Mouse (Mus musculus) stomach, embryonic 16.5 days (tissue): Measurements from ENCODE around the gene Epm2a. TPM values are rescaled to one million over a fixed set of nuclear protein-coding genes. Genes with fewer than 3 reads are reported as not detected.
"Not testable (repeated sequence)": the region's sequence is repeated elsewhere in the genome, so short reads cannot be mapped to it uniquely, and the experiment has no call there.

ENCODE experiments used
- ATAC-seq: fragments of 200-750 bp; cut with Nextera tagmentation; 2 replicates; pipeline ENCODE4 v1.8.0; 2017; ENCODE audit warnings: moderate number of reproducible peaks, moderate TSS enrichment; ENCODE audit not compliant: insufficient read depth, low FRiP score
- H3K27ac ChIP-seq: fragments of 300-500 bp; sonication (generic); 2 replicates; pipeline ENCODE4 v1.5.1; 2014; ENCODE audit warnings: low read length
- H3K27me3 ChIP-seq: fragments of 300-500 bp; sonication (generic); 2 replicates; pipeline ENCODE4 v1.6.1; 2014; ENCODE audit warnings: low read length, control low read depth, mixed read lengths; ENCODE audit not compliant: control insufficient read depth, insufficient read depth
- H3K36me3 ChIP-seq: fragments of 300-500 bp; sonication (generic); 2 replicates; pipeline ENCODE4 v1.6.1; 2014; ENCODE audit warnings: low read length; ENCODE audit not compliant: control insufficient read depth, insufficient read depth
- H3K4me1 ChIP-seq: fragments of 300-500 bp; sonication (generic); 2 replicates; pipeline ENCODE4 v1.6.1; 2014; ENCODE audit warnings: low read length, control low read depth, mixed read lengths; ENCODE audit not compliant: control insufficient read depth, insufficient read depth
- H3K4me2 ChIP-seq: fragments of 300-500 bp; sonication (generic); 2 replicates; pipeline ENCODE4 v1.6.1; 2014; ENCODE audit warnings: low read depth, low read length, mixed read lengths
- H3K4me3 ChIP-seq: fragments of 300-500 bp; sonication (generic); replicated peaks from 2 replicates; pipeline ENCODE4 v1.5.1; 2014; ENCODE audit warnings: mild to moderate bottlenecking, low read length
- H3K9ac ChIP-seq: fragments of 300-500 bp; sonication (generic); 2 replicates; pipeline ENCODE4 v1.6.1; 2014; ENCODE audit warnings: low read length
- H3K9me3 ChIP-seq: fragments of 300-500 bp; sonication (generic); replicated peaks from 2 replicates; pipeline ENCODE4 v1.6.1; 2016; ENCODE audit warnings: low read length, control low read depth; ENCODE audit not compliant: control insufficient read depth
- WGBS: fragments of 180-500 bp; shearing (Covaris S2); extraction: QIAGEN DNeasy Blood & Tissue Kit; methylation state at CpG from one replicate; pipeline ENCODE4 v1.1.7; 2014; 5-methylcytosine and 5-hydroxymethylcytosine counted together
- polyA plus RNA-seq: library from polyadenylated mRNA; unstranded; fragments of >200 nt; fragmentation: Nextera tagmentation; extraction: Ambion mirVana; gene quantifications from 2 replicates; pipeline ENCODE4 v1.2.1, GENCODE M21; 2015

Gene Epm2a
- polyA plus RNA-seq, 1 experiment from 2014 or later, result 0.27 TPM

DNA sequence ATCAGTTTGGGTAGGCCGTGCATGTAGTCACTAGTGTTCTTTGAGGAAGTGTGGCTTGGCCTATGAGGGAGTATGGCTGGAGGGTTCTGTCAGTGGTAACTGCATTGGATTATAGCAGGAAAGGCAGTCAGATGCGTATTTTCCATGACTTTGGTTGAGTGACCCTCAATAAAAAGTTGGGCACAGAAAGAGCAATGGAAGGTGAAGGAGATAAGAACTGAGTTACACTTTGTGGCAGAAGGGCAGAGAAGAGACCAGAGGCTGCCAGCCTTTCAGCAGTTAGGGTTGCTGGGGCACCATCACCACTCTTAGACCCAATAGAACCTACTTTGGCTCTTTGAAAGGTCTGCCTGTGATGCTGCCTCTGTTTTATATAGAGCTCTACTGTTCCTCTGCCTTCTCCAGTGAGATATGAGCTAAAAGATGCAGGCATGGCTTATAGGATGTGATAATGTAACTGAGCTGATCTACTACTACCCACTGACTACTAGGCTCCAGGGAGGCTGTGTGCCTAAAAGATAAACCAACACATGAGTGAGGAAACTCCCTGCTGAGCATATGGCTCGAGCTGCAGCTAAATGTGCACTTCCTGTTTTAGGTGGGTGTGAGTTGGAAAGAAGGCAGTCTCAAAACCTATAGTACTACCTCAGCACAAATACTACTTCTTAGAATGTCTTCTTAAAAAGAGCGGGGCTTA is 19.9 kb upstream of the Epm2a start:
- WGBS, result 72% methylated on average over 4 of the region's 4 CpGs
- Histone ChIP-seq H3K4me1 (no peaks in the 10 kb centered on the region), H3K36me3 (no peaks in the 10 kb centered on the region), H3K27me3 (no peaks in the 10 kb centered on the region), H3K9me3 (no peaks in the 10 kb centered on the region), H3K4me2 (no peak overlapping the region), H3K9ac (no peak overlapping the region), H3K4me3 (no peak overlapping the region), H3K27ac (no peak overlapping the region)
- ATAC-seq, result no peak

DNA sequence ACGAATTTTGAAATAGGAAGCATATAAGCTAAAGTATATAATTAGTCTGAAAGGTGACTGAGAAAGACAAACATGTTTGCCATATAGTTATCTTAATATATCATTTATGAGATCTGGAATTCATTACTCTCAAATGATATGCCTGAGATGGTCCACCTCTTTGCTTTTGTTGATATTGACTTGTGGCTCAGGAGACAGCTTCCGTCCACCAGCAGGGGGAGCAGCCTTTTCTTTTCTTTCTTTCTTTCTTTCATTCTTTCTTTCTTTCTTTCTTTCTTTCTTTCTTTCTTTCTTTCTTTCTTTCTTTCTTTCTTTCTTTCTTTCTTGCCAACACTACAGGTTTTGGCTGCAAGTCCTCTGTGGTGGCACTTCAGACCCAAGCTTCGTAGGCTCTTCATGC is 16.7 kb upstream of the Epm2a start:
- 87% methylated on average over 3 of the region's 3 CpGs for WGBS
- no peak for ATAC-seq
- H3K9me3 ChIP-seq, result no peaks in the 10 kb centered on the region
- H3K27ac ChIP-seq, result no peak overlapping the region
- no peak overlapping the region for H3K9ac ChIP-seq
- no peaks in the 10 kb centered on the region for H3K27me3 ChIP-seq
- H3K36me3 ChIP-seq, result no peaks in the 10 kb centered on the region
- H3K4me2 ChIP-seq, result no peak overlapping the region
- no peaks in the 10 kb centered on the region for H3K4me1 ChIP-seq
- H3K4me3 ChIP-seq, result no peak overlapping the region

DNA sequence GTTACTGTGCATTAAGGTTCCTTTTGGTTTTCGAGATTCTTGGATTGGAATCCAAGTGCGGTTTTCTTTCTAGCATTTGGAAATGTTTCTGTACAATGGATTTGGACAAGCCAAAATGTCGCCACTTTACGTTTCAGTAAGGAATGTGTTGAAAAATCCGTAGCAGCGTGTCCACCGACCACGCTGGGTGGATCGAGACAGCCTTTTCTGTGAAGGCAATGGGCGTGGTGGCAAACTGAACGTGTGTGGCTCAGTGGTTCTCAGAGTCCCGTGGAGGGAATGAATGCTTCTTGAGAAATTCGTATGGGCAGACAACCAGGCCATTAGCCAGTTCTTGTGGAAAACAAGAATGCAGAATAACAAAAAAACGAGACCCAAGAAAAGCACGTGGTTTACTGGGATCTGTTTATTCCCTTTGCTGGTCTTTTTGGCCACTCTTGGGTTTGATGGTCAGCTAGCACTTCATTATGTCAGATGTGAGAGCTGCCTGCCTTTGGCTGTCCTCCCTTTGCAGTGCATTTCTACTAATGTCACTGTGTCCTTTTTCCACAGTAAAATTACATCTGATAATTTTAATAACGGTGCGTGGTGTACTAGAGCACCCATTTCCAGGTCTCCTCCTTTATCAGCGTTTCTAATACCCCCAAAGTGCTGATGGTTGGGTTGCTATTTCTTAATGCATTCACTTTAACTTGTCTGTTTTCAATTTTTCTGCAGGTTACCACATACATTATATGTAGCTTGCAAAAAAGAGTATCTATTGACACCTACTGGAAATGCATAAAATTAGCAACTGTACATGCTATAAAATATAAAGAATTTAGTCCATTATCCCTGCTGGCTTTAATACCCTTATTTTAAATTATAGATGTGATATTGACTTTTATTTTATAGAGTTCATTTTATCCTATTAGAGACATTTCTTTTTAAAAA is 1.6 kb downstream of the Epm2a start:
- no peak for ATAC-seq
- no peak overlapping the region for H3K9ac ChIP-seq
- no peak overlapping the region for H3K27ac ChIP-seq
- H3K4me3 ChIP-seq, result no peak overlapping the region
- no peaks in the 10 kb centered on the region for H3K27me3 ChIP-seq
- H3K4me2 ChIP-seq, result no peak overlapping the region
- 79% methylated on average over 18 of the region's 18 CpGs for WGBS
- H3K4me1 ChIP-seq, result 0 out of 2 replicates have a peak, but pooled peaks cover 2% of the 10 kb centered on the region
- no peaks in the 10 kb centered on the region for H3K9me3 ChIP-seq
- no peaks in the 10 kb centered on the region for H3K36me3 ChIP-seq

DNA sequence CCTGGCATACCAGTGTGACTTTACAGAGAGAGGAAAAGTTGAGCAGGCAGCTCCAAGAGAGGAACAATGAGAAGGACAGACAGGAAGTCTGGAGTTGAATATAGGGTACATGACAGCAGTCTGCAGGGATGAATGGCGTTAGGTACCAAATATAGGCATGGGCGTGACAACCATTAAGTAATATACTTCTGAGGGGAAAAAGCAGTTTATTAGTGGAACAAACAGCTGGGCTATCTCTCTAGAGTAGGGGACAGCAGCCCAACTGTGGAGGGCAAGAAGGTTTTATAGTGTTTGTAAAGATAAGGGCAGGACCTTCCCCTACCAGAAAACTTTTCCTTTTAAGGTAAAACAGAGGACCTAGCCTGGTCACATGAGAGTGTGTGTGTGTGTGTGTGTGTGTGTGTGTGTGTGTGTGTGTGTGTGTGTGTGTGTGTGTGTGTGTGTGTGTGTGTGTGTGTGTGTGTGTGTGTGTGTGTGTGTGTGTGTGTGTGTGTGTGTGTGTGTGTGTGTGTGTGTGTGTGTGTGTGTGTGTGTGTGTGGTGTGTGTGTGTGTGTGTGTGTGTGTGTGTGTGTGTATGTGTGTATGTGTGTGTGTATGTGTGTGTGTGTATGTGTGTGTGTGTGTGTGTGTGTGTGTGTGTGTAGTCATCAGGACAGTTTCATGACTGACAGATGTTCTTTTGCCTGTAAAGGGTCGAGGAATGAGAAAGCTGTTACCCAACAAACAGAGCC is 7.2 kb downstream of the Epm2a start:
- not testable (repeated sequence) for ATAC-seq, H3K36me3 ChIP-seq
- WGBS, result 59% methylated on average over 3 of the region's 3 CpGs

DNA sequence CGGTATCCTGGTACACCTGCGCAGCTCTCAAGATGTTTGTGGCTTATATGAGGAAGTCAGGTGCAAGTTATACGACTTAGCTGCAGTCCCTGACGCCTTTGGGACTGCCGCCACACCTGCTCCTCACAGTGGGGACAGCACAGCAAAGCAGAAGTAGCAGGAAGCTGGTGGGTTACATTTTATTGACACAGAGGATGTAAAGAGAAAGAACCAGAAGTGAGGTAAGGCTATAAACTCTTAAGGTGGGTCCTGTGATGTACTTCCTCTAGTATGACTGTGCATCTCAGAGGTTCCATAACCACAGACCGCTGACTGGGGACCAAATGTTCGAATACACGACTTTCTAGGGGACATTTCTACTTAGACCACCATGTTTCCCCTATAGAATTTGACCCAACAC is 11.4 kb downstream of the Epm2a start:
- Histone ChIP-seq H3K4me2 (no peak overlapping the region), H3K9ac (no peak overlapping the region), H3K27ac (no peak overlapping the region), H3K27me3 (no peaks in the 10 kb centered on the region), H3K4me3 (no peak overlapping the region), H3K4me1 (no peaks in the 10 kb centered on the region), H3K9me3 (no peaks in the 10 kb centered on the region), H3K36me3 (no peaks in the 10 kb centered on the region)
- no peak for ATAC-seq
- WGBS, result 89% methylated on average over 6 of the region's 8 CpGs

More for the DNA sequence above, 7.2 kb downstream of the Epm2a start:
- H3K4me1 ChIP-seq, H3K9me3 ChIP-seq, H3K4me2 ChIP-seq, H3K4me3 ChIP-seq, H3K27me3 ChIP-seq, H3K9ac ChIP-seq, H3K27ac ChIP-seq: not testable (repeated sequence)

DNA sequence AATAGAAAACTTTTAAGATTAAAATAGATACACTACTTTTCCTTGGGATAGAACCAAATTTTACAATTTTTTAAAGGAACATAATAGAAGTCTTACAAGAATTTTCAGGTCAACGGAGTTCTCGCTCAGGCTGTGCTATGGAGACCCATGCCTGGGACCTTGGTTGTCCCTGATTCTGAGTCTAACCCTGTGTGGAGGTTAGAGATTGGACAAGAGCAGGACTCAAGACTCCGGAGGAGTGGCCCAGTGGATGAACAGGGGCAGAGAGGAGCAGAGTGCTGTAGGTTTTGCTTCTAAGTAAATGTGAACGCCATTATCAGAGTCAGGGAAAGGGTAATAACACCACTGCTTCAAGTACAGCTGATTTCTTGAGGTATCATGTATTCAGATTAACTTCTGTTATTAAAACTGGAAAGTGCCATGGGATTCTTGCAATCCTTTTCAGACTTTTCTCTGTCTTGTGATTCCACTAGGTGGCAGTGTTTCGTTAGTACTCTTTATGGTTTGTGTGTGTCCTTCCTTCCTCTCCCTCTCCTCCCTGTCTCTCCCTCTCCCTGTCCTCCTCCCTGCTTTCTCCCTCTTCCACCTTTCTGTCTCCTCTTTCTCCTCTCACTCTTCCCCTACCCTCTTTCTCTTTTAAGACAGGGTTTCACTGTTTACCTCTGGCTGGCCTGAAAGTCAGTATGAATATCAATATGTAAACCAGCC is 18.9 kb downstream of the Epm2a start:
- H3K27ac ChIP-seq, result no peak overlapping the region
- no peaks in the 10 kb centered on the region for H3K36me3 ChIP-seq
- ATAC-seq, result no peak
- H3K27me3 ChIP-seq, result no peaks in the 10 kb centered on the region
- no peaks in the 10 kb centered on the region for H3K9me3 ChIP-seq
- H3K4me1 ChIP-seq, result 0 out of 2 replicates have a peak, but pooled peaks cover 3% of the 10 kb centered on the region
- H3K4me2 ChIP-seq, result no peak overlapping the region
- H3K9ac ChIP-seq, result no peak overlapping the region
- 64% methylated on average over 5 of the region's 5 CpGs for WGBS
- H3K4me3 ChIP-seq, result no peak overlapping the region

DNA sequence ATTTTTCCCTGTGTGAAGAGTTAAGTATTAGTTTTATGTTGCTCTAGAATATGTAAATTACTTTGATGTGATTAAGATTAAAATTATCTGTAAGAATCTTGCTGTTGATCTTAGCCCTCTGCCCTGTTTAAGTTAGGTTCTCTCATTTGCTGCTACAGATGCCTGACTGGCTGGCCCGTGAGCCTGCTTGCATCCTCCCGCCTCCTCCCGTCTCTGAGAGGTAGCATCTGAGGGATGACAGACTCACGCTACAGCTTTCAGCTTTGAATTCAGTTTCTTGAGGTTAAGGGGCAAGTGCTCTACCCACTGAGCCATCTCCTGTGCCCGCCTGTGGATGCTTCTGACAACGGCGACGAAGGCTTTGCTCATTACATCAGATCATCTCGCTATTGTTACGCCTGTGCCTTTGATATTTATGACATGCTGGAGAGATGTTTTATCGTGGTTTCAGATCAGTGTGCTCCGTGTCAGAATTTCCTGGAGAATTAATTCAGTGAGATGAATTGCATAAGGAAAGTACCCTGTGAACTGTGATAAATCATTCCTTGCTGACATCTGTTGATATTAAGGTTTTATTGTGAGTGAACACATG is 19.8 kb downstream of the Epm2a start:
- H3K4me3 ChIP-seq, result no peak overlapping the region
- no peak overlapping the region for H3K9ac ChIP-seq
- H3K9me3 ChIP-seq, result no peaks in the 10 kb centered on the region
- H3K4me2 ChIP-seq, result no peak overlapping the region
- 0 out of 2 replicates have a peak, but pooled peaks cover 3% of the 10 kb centered on the region for H3K4me1 ChIP-seq
- 47% methylated on average over 12 of the region's 12 CpGs for WGBS
- no peak for ATAC-seq
- no peaks in the 10 kb centered on the region for H3K27me3 ChIP-seq
- H3K27ac ChIP-seq, result no peak overlapping the region
- H3K36me3 ChIP-seq, result no peaks in the 10 kb centered on the region

DNA sequence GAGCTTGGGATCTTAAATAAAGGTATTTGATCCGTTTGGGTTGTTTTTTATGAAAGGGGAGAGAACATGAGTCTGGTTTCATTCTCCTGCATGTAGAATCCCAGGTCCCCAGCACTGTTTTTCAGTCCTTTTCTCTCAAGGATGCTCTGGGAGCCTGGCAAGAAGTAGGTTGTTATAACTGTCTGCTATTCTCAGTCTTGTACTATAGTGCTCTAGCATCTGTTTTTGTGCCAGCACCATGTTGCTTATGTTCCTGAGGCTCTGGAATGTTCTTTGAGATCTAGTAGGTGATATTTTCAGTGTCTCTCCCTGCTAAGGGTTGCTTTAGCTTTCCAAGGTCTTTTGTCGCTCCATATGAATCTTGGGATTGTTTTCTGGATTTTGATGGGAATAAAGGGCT is 38.1 kb downstream of the Epm2a start:
- Histone ChIP-seq H3K27ac (no peak overlapping the region), H3K4me1 (no peaks in the 10 kb centered on the region; the same call in 1 of the 2 replicates), H3K9me3 (no peaks in the 10 kb centered on the region), H3K9ac (no peak overlapping the region), H3K27me3 (no peaks in the 10 kb centered on the region), H3K4me2 (no peak overlapping the region), H3K36me3 (no peaks in the 10 kb centered on the region), H3K4me3 (no peak overlapping the region)
- WGBS, result 71% methylated on average over 2 of the region's 2 CpGs
- no peak for ATAC-seq
